Mouse (Mus musculus) olfactory bulb, adult 2 months (tissue): ENCODE results near the gene Asphd2. TPM values are rescaled to one million over a fixed set of nuclear protein-coding genes. Genes with fewer than 3 reads are reported as not detected.
A peak's percentile ranks its signal among the peaks of the same experiment; 100 is the strongest.

Source experiments
- H3K27ac ChIP-seq: fragments of 200-500 bp; 2 replicates; pipeline ENCODE4 v1.5.1; 2012; ENCODE audit warnings: low read depth, low read length; ENCODE audit not compliant: insufficient read depth
- H3K4me1 ChIP-seq: fragments of 200-500 bp; 2 replicates; pipeline ENCODE4 v1.6.1; 2012; ENCODE audit warnings: low read length; ENCODE audit not compliant: control insufficient read depth, insufficient read depth
- H3K4me3 ChIP-seq: fragments of 200-500 bp; 2 replicates; pipeline ENCODE4 v1.5.1; 2012; ENCODE audit warnings: mild to moderate bottlenecking, low read depth, low read length, moderate library complexity; ENCODE audit not compliant: insufficient read depth
- CTCF ChIP-seq: fragments of 200-500 bp; IDR thresholded peaks from 2 replicates; pipeline ENCODE4 v1.5.1; 2012; ENCODE audit warnings: low read depth, mild to moderate bottlenecking, low read length, moderate library complexity; ENCODE audit not compliant: insufficient read depth
- POLR2A ChIP-seq: fragments of 200-500 bp; IDR thresholded peaks from 2 replicates; pipeline ENCODE4 v1.6.1; 2012; ENCODE audit warnings: mild to moderate bottlenecking, low read depth, low read length, moderate library complexity; ENCODE audit not compliant: insufficient read depth
- WGBS: fragments of 180-500 bp; shearing (Covaris S2); methylation state at CpG from one replicate; pipeline ENCODE4 v1.1.7; 2018; 5-methylcytosine and 5-hydroxymethylcytosine counted together
- polyA plus RNA-seq: library from polyadenylated mRNA; stranded (reverse); fragments of >200 nt; gene quantifications from 2 replicates; pipeline ENCODE4 v1.2.4, GENCODE M21; 2012; ENCODE audit warnings: low replicate concordance; ENCODE audit not compliant: missing spikeins, insufficient read depth, insufficient read length

Gene Asphd2
- polyA plus RNA-seq, 1 experiment = not detected

- TF ChIP-seq CTCF = no peak
- 0 out of 2 replicates have a peak, but pooled peaks have one; percentile 2 for TF ChIP-seq POLR2A
- peaks cover 49% of the 10 kb centered on the region for H3K4me1 ChIP-seq
- H3K27ac ChIP-seq = peak overlapping the region; percentile 26; the same call in 1 of the 2 replicates
- H3K4me3 ChIP-seq = peak overlapping the region; percentile 55
- 1% methylated on average over 26 of the region's 28 CpGs for WGBS
These were observed 277 bp downstream of the Asphd2 start for GRCm38 (mm10) chr5:112394415-112394763.

DNA sequence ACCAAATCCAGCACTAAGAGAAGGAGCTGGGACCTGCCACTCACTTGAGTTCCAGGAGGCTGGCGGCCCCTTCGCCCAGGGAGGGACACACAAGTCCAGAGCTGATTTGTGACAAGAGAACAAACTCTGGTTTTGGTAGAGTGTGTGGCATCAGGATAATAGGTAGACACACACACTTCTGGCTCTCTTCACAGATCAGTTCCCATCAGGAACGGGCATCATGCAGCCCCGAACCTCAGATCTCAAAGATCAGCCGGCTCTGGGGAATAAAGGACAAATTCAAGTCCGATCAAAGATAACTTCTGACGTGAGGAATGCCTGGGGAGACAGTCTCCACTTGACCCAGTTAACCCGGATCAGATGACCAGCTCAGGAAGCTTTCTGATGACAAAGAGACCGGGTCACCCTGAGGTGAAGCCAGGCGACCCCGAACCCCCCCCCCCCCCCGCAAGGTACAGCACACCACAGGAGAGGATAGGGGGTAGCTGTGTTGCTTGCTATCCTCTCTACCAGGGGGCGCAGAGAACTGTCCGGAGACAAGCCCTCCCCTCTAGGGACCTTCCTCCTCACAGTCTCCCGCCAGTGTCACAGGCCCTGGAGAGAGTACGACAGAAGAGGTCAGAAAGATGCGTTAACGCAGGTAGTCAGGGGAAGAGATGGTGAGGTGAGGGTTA, 788 bp downstream of the Asphd2 start:
- 10% methylated on average over 18 of the region's 18 CpGs for WGBS
- H3K4me3 ChIP-seq = peak overlapping the region; percentile 55
- TF ChIP-seq CTCF = no peak
- no peak for TF ChIP-seq POLR2A
- peak overlapping the region; percentile 26; the same call in 1 of the 2 replicates for H3K27ac ChIP-seq
- H3K4me1 ChIP-seq = peaks cover 54% of the 10 kb centered on the region

- 52% methylated on average over 27 of the region's 27 CpGs for WGBS
- Histone ChIP-seq H3K4me1 (peaks cover 58% of the 10 kb centered on the region), H3K27ac (no peak overlapping the region), H3K4me3 (no peak overlapping the region)
- TF ChIP-seq POLR2A (no peak), CTCF (no peak)
These were observed 2.9 kb downstream of the Asphd2 start for GRCm38 (mm10) chr5:112391676-112392323.

DNA sequence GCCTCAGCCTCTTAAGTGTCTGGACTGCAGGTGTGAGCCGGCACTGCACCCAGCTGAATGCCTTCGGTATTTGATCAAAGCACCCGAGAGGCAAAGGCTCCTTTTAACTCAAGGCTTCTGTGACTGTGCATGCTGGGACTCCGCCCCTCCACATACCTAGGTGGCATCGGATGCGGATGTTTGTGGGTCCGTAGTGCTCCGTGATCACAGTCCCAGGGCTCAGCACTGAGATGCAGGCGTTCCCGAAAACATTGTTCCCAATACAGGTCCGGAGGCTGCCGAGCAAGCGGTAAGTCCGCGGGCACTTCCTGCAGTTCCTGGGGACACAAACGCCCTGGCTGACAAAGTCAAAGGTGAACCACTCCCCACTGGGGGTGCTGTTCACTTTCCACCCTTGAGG, 3.7 kb downstream of the Asphd2 start:
- no peak overlapping the region for H3K4me3 ChIP-seq
- no peak overlapping the region for H3K27ac ChIP-seq
- TF ChIP-seq POLR2A = no peak
- no peak for TF ChIP-seq CTCF
- H3K4me1 ChIP-seq = peaks cover 54% of the 10 kb centered on the region
- 71% methylated on average over 16 of the region's 16 CpGs for WGBS

- no peak for TF ChIP-seq POLR2A
- TF ChIP-seq CTCF = no peak
- 27% methylated on average over 9 of the region's 9 CpGs for WGBS
- no peak overlapping the region for H3K27ac ChIP-seq
- H3K4me3 ChIP-seq = peak overlapping the region; percentile 1; the same call in 1 of the 2 replicates
- peaks cover 44% of the 10 kb centered on the region for H3K4me1 ChIP-seq
These were observed 5.3 kb downstream of the Asphd2 start for GRCm38 (mm10) chr5:112389352-112389751.

DNA sequence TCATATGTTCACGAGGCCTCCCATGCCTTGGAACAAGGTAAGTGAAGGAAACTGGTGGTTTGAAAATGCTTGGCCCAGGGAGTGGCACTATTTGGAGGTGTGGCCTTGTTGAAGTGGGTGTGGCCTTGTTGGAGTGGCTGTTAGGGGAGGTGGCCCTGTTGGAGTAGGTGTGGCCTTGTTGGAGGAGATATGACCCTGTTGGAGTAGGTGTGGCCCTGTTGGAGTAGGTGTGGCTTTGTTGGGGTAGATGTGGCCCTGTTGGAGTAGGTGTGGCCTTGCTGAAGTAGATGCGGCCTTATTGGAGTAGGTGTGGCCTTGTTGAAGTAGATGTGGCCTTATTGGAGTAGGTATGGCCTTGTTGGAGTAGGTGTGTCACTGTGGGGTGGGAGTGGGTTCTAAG, 8.7 kb downstream of the Asphd2 start:
- 82% methylated on average over 2 of the region's 2 CpGs for WGBS
- Histone ChIP-seq H3K27ac (no peak overlapping the region), H3K4me1 (peaks cover 39% of the 10 kb centered on the region), H3K4me3 (no peak overlapping the region)
- no peak for TF ChIP-seq CTCF
- no peak for TF ChIP-seq POLR2A

- H3K4me1 ChIP-seq = peaks cover 34% of the 10 kb centered on the region
- no peak overlapping the region for H3K27ac ChIP-seq
- no peak overlapping the region for H3K4me3 ChIP-seq
- no peak for TF ChIP-seq CTCF
- no peak for TF ChIP-seq POLR2A
- 90% methylated on average over 13 of the region's 13 CpGs for WGBS
These were observed 9.7 kb downstream of the Asphd2 start for GRCm38 (mm10) chr5:112384805-112385472.

DNA sequence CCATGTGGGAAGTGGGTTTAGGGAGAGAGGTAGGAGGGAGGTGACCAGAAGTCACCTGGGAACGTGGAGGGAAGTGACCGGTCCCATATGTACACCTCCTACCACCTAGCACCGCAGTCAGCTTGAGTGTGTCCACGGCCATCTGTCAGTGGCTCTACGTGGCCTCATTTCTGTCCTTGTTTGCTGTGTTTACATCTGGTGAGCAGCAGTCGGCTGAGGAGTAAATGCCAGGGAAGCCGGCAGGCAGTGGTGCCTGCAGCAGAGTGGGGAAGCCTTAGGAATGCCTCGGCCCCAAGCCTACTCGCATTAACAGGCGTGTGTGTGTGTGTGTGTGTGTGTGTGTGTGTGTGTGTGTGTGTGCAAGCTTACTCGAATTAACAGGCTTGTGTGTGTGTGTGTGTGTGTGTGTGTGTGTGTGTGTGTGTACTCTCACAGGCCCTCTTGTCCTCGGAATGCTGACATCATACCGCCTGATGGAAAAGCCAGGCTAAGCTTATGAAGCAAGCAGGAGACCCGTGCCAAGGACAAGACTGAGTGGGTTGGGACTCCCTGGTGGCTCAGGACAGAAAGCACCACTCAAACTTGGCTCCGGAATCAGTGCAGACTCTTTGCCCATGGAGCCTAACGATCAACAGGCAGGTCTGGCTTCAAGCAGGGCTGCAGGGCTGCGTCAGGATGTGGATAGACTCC, 11.9 kb downstream of the Asphd2 start:
- WGBS = 26% methylated on average over 17 of the region's 17 CpGs
- H3K27ac ChIP-seq = no peak overlapping the region
- H3K4me3 ChIP-seq = no peak overlapping the region
- peaks cover 30% of the 10 kb centered on the region for H3K4me1 ChIP-seq
- TF ChIP-seq CTCF = no peak
- no peak for TF ChIP-seq POLR2A
